Mouse (Mus musculus): ENCODE measurements at regions not wholly inside any gene's neighbourhood (a gene's known extent, or its start where the extent isn't known, plus 50 kb on each side); places are given as distances from the start of the nearest gene placed in this dataset.

DNA sequence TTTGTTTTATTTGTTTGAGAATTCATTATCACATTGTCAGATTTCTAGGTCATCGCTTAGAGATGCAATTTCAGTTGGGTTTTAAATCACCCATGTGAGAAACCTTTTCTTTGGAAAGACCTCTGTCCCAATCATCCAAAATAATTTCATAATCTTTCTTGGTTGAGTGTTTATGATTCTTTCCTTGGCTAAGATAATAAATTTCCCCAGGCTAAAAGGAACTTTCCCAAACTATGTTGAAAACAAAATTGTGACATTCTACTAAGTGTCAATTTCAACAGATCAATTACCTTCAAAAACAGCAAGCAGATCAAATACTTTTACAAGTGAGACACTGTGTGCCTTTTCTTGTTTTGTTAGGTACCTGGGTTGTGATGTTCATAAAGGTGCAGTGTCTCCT is 80.0 kb upstream of the Acvr2a start:
- Histone ChIP-seq H3K27ac (no peak overlapping the region), H3K4me2 (no peak overlapping the region), H3K36me3 (no peaks in the 10 kb centered on the region), H3K9ac (no peak overlapping the region), H3K9me3 (no peaks in the 10 kb centered on the region), H3K27me3 (replicated peaks) (no peaks in the 10 kb centered on the region), H3K4me1 (no peaks in the 10 kb centered on the region), H3K4me3 (replicated peaks) (no peak overlapping the region)
- 87% methylated on average over 1 of the region's 1 CpGs for WGBS
- ATAC-seq (ENCODE audit: insufficient read depth, low FRiP score, low read depth): no peak

- no peaks in the 10 kb centered on the region for H3K9me3 ChIP-seq
- H3K27me3 ChIP-seq (replicated peaks): no peaks in the 10 kb centered on the region
- no peaks in the 10 kb centered on the region for H3K4me1 ChIP-seq
- no peak overlapping the region for H3K27ac ChIP-seq
- H3K4me3 ChIP-seq (replicated peaks): no peak overlapping the region
- H3K9ac ChIP-seq: no peak overlapping the region
- ATAC-seq (ENCODE audit: insufficient read depth, low FRiP score, low read depth): no peak
- no peak overlapping the region for H3K4me2 ChIP-seq
- no peaks in the 10 kb centered on the region for H3K36me3 ChIP-seq
- 83% methylated on average over 6 of the region's 6 CpGs for WGBS
These were observed 79.4 kb upstream of the Acvr2a start for GRCm38 (mm10) chr2:48734521-48734920.

- ATAC-seq (ENCODE audit: insufficient read depth, low FRiP score, low read depth): no peak
- WGBS: 63% methylated on average over 2 of the region's 2 CpGs
These were observed 77.6 kb upstream of the Acvr2a start for GRCm38 (mm10) chr2:48736312-48736711.

More at GRCm38 (mm10) chr2:48736312-48736711, 77.6 kb upstream of the Acvr2a start:
- Histone ChIP-seq H3K27ac (no peak overlapping the region), H3K9ac (no peak overlapping the region), H3K27me3 (replicated peaks) (no peaks in the 10 kb centered on the region), H3K36me3 (no peaks in the 10 kb centered on the region), H3K9me3 (no peaks in the 10 kb centered on the region), H3K4me1 (no peaks in the 10 kb centered on the region), H3K4me3 (replicated peaks) (no peak overlapping the region), H3K4me2 (no peak overlapping the region)

All from stomach, embryonic 15.5 days (tissue).